Mouse (Mus musculus) CH12.LX (cell line): Measurements from ENCODE around the gene Ube2f.

ENCODE experiments used
- CTCF ChIP-seq, 2 experiments: IDR thresholded peaks in 1 of 2; conservative IDR thresholded peaks in 1 of 2; 2 replicates each; pipeline ENCODE4 v1.5.1; 2011 to 2012; ENCODE audit warnings: low read depth in 2 of 2, low read length in 2 of 2, improper control_type of control experiment in 1 of 2, inconsistent platforms in 1 of 2, mild to moderate bottlenecking in 1 of 2, moderate library complexity in 1 of 2
- POLR2A ChIP-seq: IDR thresholded peaks from 2 replicates; pipeline ENCODE4 v1.6.1; 2011; ENCODE audit warnings: low read depth, mild to moderate bottlenecking, improper control_type of control experiment, low read length
- RCOR1 ChIP-seq: conservative IDR thresholded peaks from 2 replicates; pipeline ENCODE4 v1.6.1; 2012; ENCODE audit warnings: low read depth, mild to moderate bottlenecking, inconsistent platforms, low read length, improper control_type of control experiment
- USF1 ChIP-seq: IDR thresholded peaks from 2 replicates; pipeline ENCODE4 v1.6.1; 2014; ENCODE audit warnings: low read depth, mild to moderate bottlenecking, inconsistent platforms, low read length, improper control_type of control experiment

DNA sequence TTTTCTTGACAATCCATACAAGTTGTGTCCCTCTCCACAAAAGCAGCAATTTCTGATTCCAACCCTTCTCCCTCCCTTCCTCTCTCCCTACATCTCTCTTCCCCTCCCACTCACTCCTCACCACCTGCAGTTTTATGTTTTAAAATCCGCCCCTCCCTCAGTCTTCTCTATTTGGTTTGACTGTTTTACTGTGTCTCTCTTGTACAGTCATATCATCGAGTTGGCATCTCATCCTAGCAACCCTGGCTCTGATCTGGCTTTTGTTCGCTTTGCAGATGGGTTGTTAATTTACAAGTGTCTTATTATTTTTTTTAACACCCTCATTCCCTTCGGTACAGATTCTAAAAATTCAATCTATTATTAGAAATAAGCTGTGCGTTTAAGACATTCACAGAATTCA, 43.2 kb upstream of the Ube2f start:
- TF ChIP-seq CTCF (conservative IDR thresholded peaks at IDR 0.05 in 1 of 2, IDR thresholded peaks at IDR 0.05 in 1 of 2; ENCODE audit: low read depth in 2 of 2, low read length in 2 of 2) (no peak), USF1 (no peak), POLR2A (no peak), RCOR1 (no peak)
